Mouse (Mus musculus): ENCODE data around the gene Golga5.

DNA sequence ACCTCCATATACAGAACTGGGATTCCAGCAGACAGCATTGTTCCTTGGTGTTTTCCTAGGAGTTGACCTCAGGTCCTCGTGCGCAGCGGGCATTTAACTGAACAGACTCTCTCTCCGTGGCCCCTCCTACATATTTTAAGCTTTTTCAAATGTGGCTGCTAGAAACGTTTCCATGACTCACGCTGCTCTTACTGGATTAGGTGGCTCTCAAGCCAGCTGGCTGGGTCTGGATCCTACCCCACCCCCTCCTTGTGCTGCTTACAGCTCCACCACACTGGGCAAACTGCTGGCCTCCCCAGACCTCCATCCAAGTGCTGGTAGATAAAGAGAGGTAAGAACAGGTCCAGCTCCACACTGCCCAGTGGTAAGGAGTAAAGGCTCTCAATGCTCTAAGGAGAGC lies 46.9 kb upstream of the Golga5 start:
- no peak for TF ChIP-seq CTCF (IDR thresholded peaks at IDR 0.05; ENCODE audit: borderline replicate concordance, extremely low read depth, insufficient read depth, insufficient read length)
- no peak for TF ChIP-seq POLR2A (IDR thresholded peaks at IDR 0.05; ENCODE audit: borderline replicate concordance, extremely low read depth, insufficient read depth, insufficient read length, poor library complexity, severe bottlenecking)
